Mouse (Mus musculus): Measurements from ENCODE around the gene Fthl17c. TPM values are rescaled to one million over a fixed set of nuclear protein-coding genes. Genes with fewer than 3 reads are reported as not detected.
"Not testable (repeated sequence)": the region's sequence is repeated elsewhere in the genome, so short reads cannot be mapped to it uniquely, and the experiment has no call there.

The Fthl17c gene
- polyA plus RNA-seq (2012; ENCODE audit: insufficient read depth, insufficient read length, missing spikeins) = not detected in 2 replicates

GRCm38 (mm10) chrX:8976459-8976858, at the start of gene Fthl17c:
Gene Fthl17c, minus strand, starts transcription at chrX:8976559.
- H3K4me1 ChIP-seq (ENCODE audit: control insufficient read depth, insufficient read depth, insufficient read length, low read length); H3K27ac ChIP-seq (replicated peaks; ENCODE audit: low read depth, low read length); H3K4me3 ChIP-seq (ENCODE audit: insufficient read depth, low read depth, low read length): not testable (repeated sequence)

- H3K27ac ChIP-seq (replicated peaks; ENCODE audit: low read depth, low read length) = no peak overlapping the region
- H3K4me3 ChIP-seq (ENCODE audit: insufficient read depth, low read depth, low read length) = no peak overlapping the region
- H3K4me1 ChIP-seq (ENCODE audit: control insufficient read depth, insufficient read depth, insufficient read length, low read length) = no peaks in the 10 kb centered on the region
Observed at GRCm38 (mm10) chrX:9019481-9019880, 43.1 kb upstream of the Fthl17c start.

GRCm38 (mm10) chrX:9016079-9016478, 39.7 kb upstream of the Fthl17c start:
- Histone ChIP-seq H3K4me1 (ENCODE audit: control insufficient read depth, insufficient read depth, insufficient read length, low read length) (no peaks in the 10 kb centered on the region), H3K4me3 (ENCODE audit: insufficient read depth, low read depth, low read length) (no peak overlapping the region), H3K27ac (replicated peaks; ENCODE audit: low read depth, low read length) (no peak overlapping the region)

- not testable (repeated sequence) for H3K4me1 ChIP-seq (ENCODE audit: control insufficient read depth, insufficient read depth, insufficient read length, low read length); H3K27ac ChIP-seq (replicated peaks; ENCODE audit: low read depth, low read length); H3K4me3 ChIP-seq (ENCODE audit: insufficient read depth, low read depth, low read length)
Observed at GRCm38 (mm10) chrX:8986655-8987054, 10.3 kb upstream of the Fthl17c start, which contains the start of gene Fthl17d. Gene Fthl17d, minus strand, starts transcription at chrX:8986755.

GRCm38 (mm10) chrX:8964618-8965017, 11.7 kb downstream of the Fthl17c start:
- not testable (repeated sequence) for H3K4me1 ChIP-seq (ENCODE audit: control insufficient read depth, insufficient read depth, insufficient read length, low read length); H3K4me3 ChIP-seq (ENCODE audit: insufficient read depth, low read depth, low read length); H3K27ac ChIP-seq (replicated peaks; ENCODE audit: low read depth, low read length)

GRCm38 (mm10) chrX:8962875-8963274, 13.5 kb downstream of the Fthl17c start, which contains the start of gene Fthl17b:
Gene Fthl17b, minus strand, starts transcription at chrX:8962975.
- H3K4me1 ChIP-seq (ENCODE audit: control insufficient read depth, insufficient read depth, insufficient read length, low read length); H3K4me3 ChIP-seq (ENCODE audit: insufficient read depth, low read depth, low read length); H3K27ac ChIP-seq (replicated peaks; ENCODE audit: low read depth, low read length): not testable (repeated sequence)

GRCm38 (mm10) chrX:8948130-8948805, 28.1 kb downstream of the Fthl17c start:
- not testable (repeated sequence) for H3K4me1 ChIP-seq (ENCODE audit: control insufficient read depth, insufficient read depth, insufficient read length, low read length); H3K27ac ChIP-seq (replicated peaks; ENCODE audit: low read depth, low read length); H3K4me3 ChIP-seq (ENCODE audit: insufficient read depth, low read depth, low read length)

GRCm38 (mm10) chrX:8944041-8944440, 32.3 kb downstream of the Fthl17c start:
- no peak overlapping the region for H3K27ac ChIP-seq (replicated peaks; ENCODE audit: low read depth, low read length)
- H3K4me1 ChIP-seq (ENCODE audit: control insufficient read depth, insufficient read depth, insufficient read length, low read length) = no peaks in the 10 kb centered on the region
- H3K4me3 ChIP-seq (ENCODE audit: insufficient read depth, low read depth, low read length) = no peak overlapping the region

- no peak overlapping the region for H3K27ac ChIP-seq (replicated peaks; ENCODE audit: low read depth, low read length)
- no peak overlapping the region for H3K4me3 ChIP-seq (ENCODE audit: insufficient read depth, low read depth, low read length)
- no peaks in the 10 kb centered on the region for H3K4me1 ChIP-seq (ENCODE audit: control insufficient read depth, insufficient read depth, insufficient read length, low read length)
Observed at GRCm38 (mm10) chrX:8927308-8927707, 49.1 kb downstream of the Fthl17c start.

Other genes starting within 250 kb of the Fthl17c start
- gene Ssx9, start 228.1 kb downstream of the Fthl17c start, polyA plus RNA-seq (2012; ENCODE audit: insufficient read depth, insufficient read length, missing spikeins) = not detected in 2 replicates
- not detected in 2 replicates for gene Ssxb5, start 172.9 kb downstream of the Fthl17c start, polyA plus RNA-seq (2012; ENCODE audit: insufficient read depth, insufficient read length, missing spikeins)
- gene Gm6592, start 132.6 kb downstream of the Fthl17c start, polyA plus RNA-seq (2012; ENCODE audit: insufficient read depth, insufficient read length, missing spikeins) = not detected in 2 replicates
- gene Gm5751, start 102.3 kb downstream of the Fthl17c start, polyA plus RNA-seq (2012; ENCODE audit: insufficient read depth, insufficient read length, missing spikeins) = not detected in 2 replicates
- gene B630019K06Rik, start 84.2 kb downstream of the Fthl17c start, polyA plus RNA-seq (2012; ENCODE audit: insufficient read depth, insufficient read length, missing spikeins) = 0.52 TPM in 1 of 2 replicates, not detected in the other
- not detected in 2 replicates for gene Fthl17b, start 13.6 kb downstream of the Fthl17c start, polyA plus RNA-seq (2012; ENCODE audit: insufficient read depth, insufficient read length, missing spikeins)
- not detected in 2 replicates for gene Fthl17d, start 10.2 kb upstream of the Fthl17c start, polyA plus RNA-seq (2012; ENCODE audit: insufficient read depth, insufficient read length, missing spikeins)
- not detected in 2 replicates for gene Fthl17e, start 56.9 kb upstream of the Fthl17c start, polyA plus RNA-seq (2012; ENCODE audit: insufficient read depth, insufficient read length, missing spikeins)
- gene Fthl17f, start 86.5 kb upstream of the Fthl17c start, polyA plus RNA-seq (2012; ENCODE audit: insufficient read depth, insufficient read length, missing spikeins) = not detected in 2 replicates
- not detected in 2 replicates for gene 4930402K13Rik, start 128.0 kb upstream of the Fthl17c start, polyA plus RNA-seq (2012; ENCODE audit: insufficient read depth, insufficient read length, missing spikeins)
- 0.36 TPM in 1 of 2 replicates, not detected in the other for gene Lancl3, start 223.3 kb upstream of the Fthl17c start, polyA plus RNA-seq (2012; ENCODE audit: insufficient read depth, insufficient read length, missing spikeins)